Mouse (Mus musculus) bone marrow macrophage, adult 2 months (primary cell): ENCODE measurements around the gene Tkfc.

Experiments
- CTCF ChIP-seq: IDR thresholded peaks from 2 replicates; pipeline ENCODE4 v1.5.1; 2012; ENCODE audit warnings: low read depth, mild to moderate bottlenecking, low read length, moderate library complexity
- POLR2A ChIP-seq: IDR thresholded peaks from 2 replicates; pipeline ENCODE4 v1.6.1; 2012; ENCODE audit warnings: mild to moderate bottlenecking, low read depth, low read length, borderline replicate concordance

- no peak for TF ChIP-seq CTCF
- TF ChIP-seq POLR2A, result no peak
These were observed 20.3 kb downstream of the Tkfc start for GRCm38 (mm10) chr19:10585112-10585511.
